Mouse (Mus musculus) small intestine, adult 2 months (tissue): ENCODE results near the gene Srp14.

Experiments
- CTCF ChIP-seq: fragments of 200-500 bp; IDR thresholded peaks from 2 replicates; pipeline ENCODE4 v1.5.1; 2012; ENCODE audit warnings: low read depth, mild to moderate bottlenecking, control low read depth, inconsistent platforms, low read length, moderate library complexity, mixed read lengths; ENCODE audit not compliant: insufficient replicate concordance, insufficient read length; ENCODE audit errors: extremely low read depth
- POLR2A ChIP-seq: fragments of 200-500 bp; IDR thresholded peaks from 2 replicates; pipeline ENCODE4 v1.6.1; 2012; ENCODE audit warnings: low read depth, mild to moderate bottlenecking, control low read depth, inconsistent platforms, low read length, moderate library complexity

DNA sequence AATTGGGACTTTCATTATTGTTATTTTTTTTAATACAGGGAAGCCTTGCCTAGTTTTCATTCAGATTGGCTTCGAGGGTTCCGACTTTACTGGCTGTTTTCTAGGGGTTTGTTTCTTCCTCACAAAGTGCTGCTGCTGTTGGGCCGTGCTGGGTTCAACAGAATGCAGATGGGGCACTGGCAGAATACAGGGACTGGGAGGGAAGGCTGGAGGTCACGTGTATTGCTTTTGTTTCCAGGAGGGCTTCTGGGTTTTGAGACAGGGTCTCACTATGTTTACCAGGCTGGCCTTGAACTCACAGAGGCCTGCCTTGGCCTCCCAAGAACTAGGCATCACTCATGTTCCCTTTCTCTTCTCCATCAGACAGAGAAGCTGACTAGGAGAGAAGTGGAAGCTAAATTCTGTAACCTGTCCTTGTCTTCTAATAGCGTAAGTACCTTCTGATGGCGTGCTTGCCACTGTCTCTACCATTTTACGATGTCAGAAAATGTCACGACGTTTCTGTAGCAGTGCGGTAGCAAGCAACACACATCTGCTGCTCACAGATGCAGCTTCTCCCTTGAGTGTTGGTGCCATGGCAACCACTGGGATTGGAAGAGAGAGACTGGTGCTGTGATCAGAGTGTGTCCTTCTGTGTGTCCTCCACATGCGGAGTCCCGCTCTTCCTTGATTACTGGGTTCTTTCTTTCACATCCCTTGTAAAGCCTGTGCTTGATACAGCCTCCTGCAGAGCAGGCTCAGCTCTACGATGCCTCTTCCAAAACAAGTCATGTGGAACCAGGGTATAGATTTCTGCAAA lies 21.8 kb downstream of the Srp14 start:
- TF ChIP-seq CTCF (no peak), POLR2A (no peak)
